Mouse (Mus musculus): ENCODE data around the gene Rbm4b.
"Not testable (repeated sequence)": the region's sequence is repeated elsewhere in the genome, so short reads cannot be mapped to it uniquely, and the experiment has no call there.

DNA sequence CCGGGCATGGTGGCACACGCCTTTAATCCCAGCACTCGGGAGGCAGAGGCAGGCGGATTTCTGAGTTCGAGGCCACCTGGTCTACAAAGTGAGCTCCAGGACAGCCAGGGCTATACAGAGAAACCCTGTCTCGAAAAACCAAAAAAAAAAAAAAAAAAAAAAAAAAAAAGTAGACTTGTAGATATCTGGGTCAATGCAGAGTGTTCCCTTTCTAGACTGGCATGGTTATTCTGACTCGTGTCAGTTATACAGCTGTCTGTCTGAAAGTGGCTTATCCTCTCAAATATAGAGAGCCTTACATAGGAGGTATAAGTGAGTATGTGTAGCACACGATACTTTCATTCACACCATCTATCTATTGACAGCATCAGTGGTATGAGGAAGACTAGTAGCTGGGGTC is 4.2 kb downstream of the Rbm4b start:
- not testable (repeated sequence) for TF ChIP-seq CTCF (conservative IDR thresholded peaks at IDR 0.05; ENCODE audit: low read length); POU5F1 (IDR thresholded peaks at IDR 0.05; ENCODE audit: borderline replicate concordance, low read length); NANOG (IDR thresholded peaks at IDR 0.05; ENCODE audit: borderline replicate concordance, low read length)
